Mouse (Mus musculus) CH12.LX (cell line): ENCODE measurements around the gene March5. TPM values are rescaled to one million over a fixed set of nuclear protein-coding genes. Genes with fewer than 3 reads are reported as not detected.

ENCODE experiments used
- DNase-seq: peaks from one replicate; pipeline ENCODE4 v3.0.0-alpha.2; 2013; ENCODE audit errors: extremely low read depth
- H3K27ac ChIP-seq: 2 replicates; pipeline ENCODE4 v1.5.1; 2012; ENCODE audit warnings: low read depth, mild to moderate bottlenecking, control low read depth, moderate library complexity; ENCODE audit not compliant: insufficient read depth
- H3K27me3 ChIP-seq: replicated peaks from 2 replicates; pipeline ENCODE3; 2012; ENCODE audit warnings: inconsistent platforms
- H3K36me3 ChIP-seq, 2 experiments: replicated peaks in 1 of 2; 2 replicates each; pipeline versions ENCODE3 to v1.6.1; 2012; ENCODE audit warnings: inconsistent platforms in 1 of 2, low read length in 1 of 2, mild to moderate bottlenecking in 1 of 2, mixed read lengths in 1 of 2, moderate library complexity in 1 of 2; ENCODE audit not compliant: control insufficient read depth in 1 of 2, insufficient read depth in 1 of 2
- H3K4me1 ChIP-seq, 2 experiments: 2 replicates each; pipeline ENCODE4 v1.6.1; 2012; ENCODE audit warnings: inconsistent platforms in 1 of 2, moderate library complexity in 1 of 2; ENCODE audit not compliant: insufficient read depth in 2 of 2, control insufficient read depth in 1 of 2
- H3K4me2 ChIP-seq: 2 replicates; pipeline ENCODE4 v1.6.1; 2012; ENCODE audit warnings: low read depth, mild to moderate bottlenecking, control low read depth; ENCODE audit not compliant: poor library complexity, insufficient read depth, severe bottlenecking
- H3K4me3 ChIP-seq, 3 experiments: fragments of 150-350 bp in 1 of 3; sonication (generic) in 1 of 3; replicated peaks in 1 of 3; 2 replicates each; pipeline versions ENCODE3 to v1.5.1; 2011 to 2012; ENCODE audit warnings: low read depth in 2 of 3, low read length in 2 of 3, mild to moderate bottlenecking in 2 of 3, moderate library complexity in 2 of 3, control low read depth in 1 of 3, improper control_type of control experiment in 1 of 3, inconsistent platforms in 1 of 3, mixed read lengths in 1 of 3; ENCODE audit not compliant: poor library complexity in 1 of 3
- H3K79me2 ChIP-seq: replicated peaks from 2 replicates; pipeline ENCODE4 v1.6.1; 2012; ENCODE audit warnings: mild to moderate bottlenecking, moderate library complexity; ENCODE audit not compliant: control insufficient read depth, poor library complexity, insufficient read depth, severe bottlenecking; ENCODE audit errors: extremely low read depth
- H3K9ac ChIP-seq: 2 replicates; pipeline ENCODE4 v1.6.1; 2012; ENCODE audit warnings: low read depth, mild to moderate bottlenecking, control low read depth, moderate library complexity; ENCODE audit not compliant: insufficient read depth
- H3K9me3 ChIP-seq: replicated peaks from 2 replicates; pipeline ENCODE3; 2012; ENCODE audit warnings: low read length, inconsistent platforms, mixed read lengths
- BHLHE40 ChIP-seq: IDR thresholded peaks from 2 replicates; pipeline ENCODE4 v1.6.1; 2011; ENCODE audit warnings: mild to moderate bottlenecking, low read depth, low read length, improper control_type of control experiment
- CHD2 ChIP-seq: IDR thresholded peaks from 2 replicates; pipeline ENCODE4 v1.6.1; 2011; ENCODE audit warnings: low read length, improper control_type of control experiment
- CTCF ChIP-seq, 2 experiments: IDR thresholded peaks in 1 of 2; conservative IDR thresholded peaks in 1 of 2; 2 replicates each; pipeline ENCODE4 v1.5.1; 2011 to 2012; ENCODE audit warnings: low read depth in 2 of 2, low read length in 2 of 2, improper control_type of control experiment in 1 of 2, inconsistent platforms in 1 of 2, mild to moderate bottlenecking in 1 of 2, moderate library complexity in 1 of 2
- E2F4 ChIP-seq: IDR thresholded peaks from 2 replicates; pipeline ENCODE4 v1.6.1; 2011; ENCODE audit warnings: low read depth, low read length, improper control_type of control experiment; ENCODE audit not compliant: insufficient replicate concordance
- ELF1 ChIP-seq: IDR thresholded peaks from 2 replicates; pipeline ENCODE4 v1.6.1; 2014; ENCODE audit warnings: low read depth, mild to moderate bottlenecking, inconsistent platforms, low read length, improper control_type of control experiment
- EP300 ChIP-seq: IDR thresholded peaks from 2 replicates; pipeline ENCODE4 v1.6.1; 2011; ENCODE audit warnings: low read length, improper control_type of control experiment
- HCFC1 ChIP-seq: IDR thresholded peaks from 2 replicates; pipeline ENCODE4 v1.6.1; 2012; ENCODE audit warnings: low read depth, mild to moderate bottlenecking, inconsistent platforms, low read length, improper control_type of control experiment
- IRF4 ChIP-seq: IDR thresholded peaks from 2 replicates; pipeline ENCODE4 v1.6.1; 2014; ENCODE audit warnings: low read depth, mild to moderate bottlenecking, inconsistent platforms, low read length, improper control_type of control experiment
- JUN ChIP-seq: IDR thresholded peaks from 2 replicates; pipeline ENCODE4 v1.6.1; 2011; ENCODE audit warnings: low read depth, mild to moderate bottlenecking, low read length, improper control_type of control experiment, moderate library complexity; ENCODE audit not compliant: insufficient read depth
- JUND ChIP-seq: conservative IDR thresholded peaks from 2 replicates; pipeline ENCODE4 v1.6.1; 2011; ENCODE audit warnings: low read depth, low read length, improper control_type of control experiment
- KAT2A ChIP-seq: IDR thresholded peaks from 2 replicates; pipeline ENCODE4 v1.6.1; 2012; ENCODE audit warnings: low read length, improper control_type of control experiment, inconsistent platforms; ENCODE audit not compliant: insufficient replicate concordance
- MAFK ChIP-seq: IDR thresholded peaks from 2 replicates; pipeline ENCODE4 v1.6.1; 2011; ENCODE audit warnings: low read length, improper control_type of control experiment; ENCODE audit not compliant: insufficient replicate concordance
- MAX ChIP-seq: IDR thresholded peaks from 2 replicates; pipeline ENCODE4 v1.6.1; 2011; ENCODE audit warnings: low read length, improper control_type of control experiment
- MAZ ChIP-seq: IDR thresholded peaks from 2 replicates; pipeline ENCODE4 v1.6.1; 2012; ENCODE audit warnings: low read depth, mild to moderate bottlenecking, inconsistent platforms, low read length, improper control_type of control experiment, moderate library complexity
- MEF2A ChIP-seq: IDR thresholded peaks from 2 replicates; pipeline ENCODE4 v1.6.1; 2014; ENCODE audit warnings: low read depth, mild to moderate bottlenecking, inconsistent platforms, low read length, improper control_type of control experiment, borderline replicate concordance
- MYC ChIP-seq: IDR thresholded peaks from 2 replicates; pipeline ENCODE4 v1.6.1; 2011; ENCODE audit warnings: low read depth, mild to moderate bottlenecking, improper control_type of control experiment, low read length
- POLR2A ChIP-seq: IDR thresholded peaks from 2 replicates; pipeline ENCODE4 v1.6.1; 2011; ENCODE audit warnings: low read depth, mild to moderate bottlenecking, improper control_type of control experiment, low read length
- RCOR1 ChIP-seq: conservative IDR thresholded peaks from 2 replicates; pipeline ENCODE4 v1.6.1; 2012; ENCODE audit warnings: low read depth, mild to moderate bottlenecking, inconsistent platforms, low read length, improper control_type of control experiment
- TBP ChIP-seq: conservative IDR thresholded peaks from 2 replicates; pipeline ENCODE4 v1.6.1; 2011; ENCODE audit warnings: low read depth, low read length, improper control_type of control experiment
- TCF12 ChIP-seq: IDR thresholded peaks from 2 replicates; pipeline ENCODE4 v1.6.1; 2014; ENCODE audit warnings: low read depth, mild to moderate bottlenecking, inconsistent platforms, low read length, improper control_type of control experiment
- ZC3H11A ChIP-seq: IDR thresholded peaks from 2 replicates; pipeline ENCODE4 v1.6.1; 2012; ENCODE audit warnings: low read depth, mild to moderate bottlenecking, inconsistent platforms, low read length, improper control_type of control experiment
- ZMIZ1 ChIP-seq: IDR thresholded peaks from 2 replicates; pipeline ENCODE4 v1.6.1; 2012; ENCODE audit warnings: low read depth, mild to moderate bottlenecking, inconsistent platforms, low read length, improper control_type of control experiment
- dilution Hi-C: fragments of 300-500 bp; cut with MboI; formaldehyde crosslinking; loops from 2 replicates; pipeline ENCODE4 v1.14.3; 2020; ENCODE audit warnings: low sequenced_read_pairs; ENCODE audit not compliant: extremely low pct_unique_long_range_greater_than_20kb, extremely low pct_ligation_motif_present
- in situ Hi-C: fragments of 300-500 bp; cut with MboI; formaldehyde crosslinking; loops from 3 replicates; pipeline ENCODE4 v1.14.3; 2019; ENCODE audit warnings: low sequenced_read_pairs, low pct_ligation_motif_present, low pct_unique_long_range_greater_than_20kb, mixed read lengths
- polyA plus RNA-seq: library from polyadenylated mRNA; unstranded; fragments of >175 nt; gene quantifications from 2 replicates; pipeline ENCODE4 v1.2.1, GENCODE M21; 2012; ENCODE audit warnings: low read depth; ENCODE audit not compliant: insufficient read length
- total RNA-seq, 2 experiments: library from RNA; depleted of rRNA; stranded (reverse); fragments of 300-350 nt in 1 of 2; fragments of >200 nt in 1 of 2; gene quantifications; 2 replicates each; pipeline ENCODE4 v1.2.3; 2012 to 2014

March5 gene
- total and polyA plus RNA-seq, 3 experiments: 118 to 160 (median 137) TPM

DNA sequence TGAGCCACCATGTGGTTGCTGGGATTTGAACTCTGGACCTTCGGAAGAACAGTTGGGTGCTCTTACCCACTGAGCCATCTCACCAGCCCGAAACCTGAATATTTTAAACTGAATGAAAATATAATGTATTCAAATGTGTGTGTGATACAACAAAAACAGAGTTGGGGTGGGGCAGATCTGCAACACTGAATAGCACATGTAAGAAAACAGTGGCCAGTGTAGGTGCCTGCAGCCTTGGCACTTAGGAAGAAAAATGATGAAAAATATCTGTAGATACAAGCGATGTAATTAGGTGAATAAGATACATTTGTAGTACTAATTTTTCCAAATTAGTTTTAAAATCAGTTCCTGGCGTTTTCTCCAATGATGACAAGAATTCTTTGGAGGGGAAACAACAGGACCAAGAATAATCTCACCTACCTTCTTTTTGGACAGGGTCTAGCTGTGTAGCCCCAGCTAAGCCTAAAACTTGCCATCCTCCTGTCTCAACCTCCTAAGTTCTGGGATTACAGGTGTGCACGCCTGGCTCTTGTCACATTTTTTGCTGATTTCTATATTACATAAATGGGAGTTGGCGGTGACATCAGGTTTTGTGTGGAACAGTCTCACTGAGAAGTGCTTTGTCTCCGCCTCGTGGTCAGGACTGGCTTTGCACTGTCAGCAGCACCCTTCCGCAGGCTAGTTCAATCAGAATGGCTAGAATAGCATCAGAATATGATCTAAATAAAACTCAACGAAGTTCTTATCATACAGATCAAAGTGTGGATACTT, 58.2 kb downstream of the March5 start (continued):
- TF ChIP-seq TBP (no peak), TCF12 (no peak), RCOR1 (no peak), ELF1 (no peak), HCFC1 (no peak), BHLHE40 (no peak), POLR2A (0 out of 2 replicates have a peak, but pooled peaks have one; percentile 25), CTCF (conservative IDR thresholded peaks at IDR 0.05 in 1 of 2, IDR thresholded peaks at IDR 0.05 in 1 of 2; ENCODE audit: low read depth in 2 of 2, low read length in 2 of 2) (peak; percentile 96 to 98), MAFK (peak; percentile 80; the same call in 1 of the 2 replicates), JUND (peak; percentile 22; the same call in 1 of the 2 replicates)

DNA sequence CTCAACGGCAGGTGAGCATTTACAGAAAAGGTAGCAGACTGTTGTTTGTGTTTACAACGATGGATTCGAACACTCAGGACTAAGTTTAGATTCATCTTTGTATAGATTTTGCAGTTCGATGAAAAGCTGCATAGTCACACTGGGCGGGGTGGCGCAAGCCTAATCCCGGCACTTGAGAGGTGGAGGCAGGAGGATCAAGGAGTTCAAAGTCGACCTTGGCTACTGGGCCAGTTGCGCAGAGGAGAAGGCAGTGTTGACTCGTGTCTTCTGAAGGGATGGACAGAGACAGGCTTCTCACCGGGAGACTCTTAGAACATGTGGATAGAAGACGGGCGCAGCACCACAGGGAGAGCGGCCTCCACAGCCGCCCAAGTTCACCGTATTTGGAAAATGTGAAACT, 61.8 kb downstream of the March5 start:
- no peak for DNase-seq
- Histone ChIP-seq H3K4me3 (no peak overlapping the region), H3K36me3 (peaks cover 31 to 62% of the 10 kb centered on the region in 2 experiments), H3K9ac (no peak overlapping the region), H3K9me3 (no peaks in the 10 kb centered on the region), H3K4me2 (no peak overlapping the region), H3K27ac (no peak overlapping the region), H3K27me3 (no peaks in the 10 kb centered on the region), H3K4me1 (no peaks in the 10 kb centered on the region), H3K79me2 (no peaks in the 10 kb centered on the region)
- no peak for TF ChIP-seq CTCF (conservative IDR thresholded peaks at IDR 0.05 in 1 of 2, IDR thresholded peaks at IDR 0.05 in 1 of 2; ENCODE audit: low read depth in 2 of 2, low read length in 2 of 2)
- TF ChIP-seq JUN: no peak
- no peak for TF ChIP-seq MYC
- TF ChIP-seq KAT2A: no peak
- TF ChIP-seq EP300: no peak
- no peak for TF ChIP-seq BHLHE40
- TF ChIP-seq ZMIZ1: no peak
- no peak for TF ChIP-seq E2F4
- TF ChIP-seq MEF2A: no peak
- no peak for TF ChIP-seq IRF4
- no peak for TF ChIP-seq ZC3H11A
- no peak for TF ChIP-seq MAZ
- no peak for TF ChIP-seq MAX
- TF ChIP-seq TBP: no peak
- TF ChIP-seq CHD2: no peak
- in situ Hi-C loops (loop anchor here (25.0 kb wide), 1 partner anchor 432 kb away; the partner anchor contains the start of gene Tnks2), dilution Hi-C loops (no loop called here)

Other genes starting within 250 kb of the March5 start
- 3.0 and 3.1 TPM in 2 replicates for gene Cpeb3, start 1.1 kb downstream of the March5 start, total RNA-seq (2012; rRNA removed)
- gene Cpeb3, start 1.1 kb downstream of the March5 start, total RNA-seq (2014; rRNA removed): 1.2 and 1.5 TPM in 2 replicates
- gene Cpeb3, start 1.1 kb downstream of the March5 start, polyA plus RNA-seq: 1.4 and 1.5 TPM in 2 replicates
- gene Ide, start 130.3 kb downstream of the March5 start, total RNA-seq (2012; rRNA removed): 56.0 and 62.2 TPM in 2 replicates
- gene Ide, start 130.3 kb downstream of the March5 start, total RNA-seq (2014; rRNA removed): 74.4 and 79.5 TPM in 2 replicates
- gene Ide, start 130.3 kb downstream of the March5 start, polyA plus RNA-seq: 116 and 124 TPM in 2 replicates
- 61.7 and 66.1 TPM in 2 replicates for gene Kif11, start 168.9 kb downstream of the March5 start, total RNA-seq (2012; rRNA removed)
- 144 and 158 TPM in 2 replicates for gene Kif11, start 168.9 kb downstream of the March5 start, total RNA-seq (2014; rRNA removed)
- 67.8 and 69.6 TPM in 2 replicates for gene Kif11, start 168.9 kb downstream of the March5 start, polyA plus RNA-seq
- 7.3 and 7.6 TPM in 2 replicates for gene Hhex, start 227.3 kb downstream of the March5 start, total RNA-seq (2012; rRNA removed)
- gene Hhex, start 227.3 kb downstream of the March5 start, total RNA-seq (2014; rRNA removed): 9.1 and 11.0 TPM in 2 replicates
- gene Hhex, start 227.3 kb downstream of the March5 start, polyA plus RNA-seq: 40.2 and 42.0 TPM in 2 replicates